Mouse (Mus musculus): ENCODE results near the gene Myl3. TPM values are rescaled to one million over a fixed set of nuclear protein-coding genes. Genes with fewer than 3 reads are reported as not detected.

Myl3 gene
- polyA plus RNA-seq, 1 experiment from 2014 or later: 0.11 TPM

DNA sequence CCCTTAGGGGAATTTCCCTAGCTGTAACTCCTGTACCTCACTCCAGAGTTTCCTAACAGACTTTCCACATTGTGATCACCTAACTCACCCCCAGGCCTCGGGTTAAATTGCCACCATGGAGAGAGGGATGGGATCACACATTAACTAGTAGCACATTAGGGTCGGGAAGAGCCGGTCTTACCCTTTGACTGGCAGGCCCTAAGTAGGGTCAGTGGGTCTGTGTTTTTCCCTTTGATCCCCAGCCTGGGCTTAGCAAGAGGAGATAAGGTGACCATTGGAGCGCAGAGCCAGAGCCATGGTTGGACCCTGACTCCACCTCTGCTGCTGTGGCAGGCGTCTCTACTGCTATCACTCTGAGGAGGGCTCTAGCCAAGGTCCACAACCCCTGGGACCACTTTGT lies 4.1 kb downstream of the Myl3 start:
- no peak for TF ChIP-seq CTCF (IDR thresholded peaks at IDR 0.05; ENCODE audit: low read depth)
- TF ChIP-seq EP300 (optimal IDR thresholded peaks at IDR 0.05): no peak
- no peak overlapping the region for H3K9ac ChIP-seq (ENCODE audit: low read length)

DNA sequence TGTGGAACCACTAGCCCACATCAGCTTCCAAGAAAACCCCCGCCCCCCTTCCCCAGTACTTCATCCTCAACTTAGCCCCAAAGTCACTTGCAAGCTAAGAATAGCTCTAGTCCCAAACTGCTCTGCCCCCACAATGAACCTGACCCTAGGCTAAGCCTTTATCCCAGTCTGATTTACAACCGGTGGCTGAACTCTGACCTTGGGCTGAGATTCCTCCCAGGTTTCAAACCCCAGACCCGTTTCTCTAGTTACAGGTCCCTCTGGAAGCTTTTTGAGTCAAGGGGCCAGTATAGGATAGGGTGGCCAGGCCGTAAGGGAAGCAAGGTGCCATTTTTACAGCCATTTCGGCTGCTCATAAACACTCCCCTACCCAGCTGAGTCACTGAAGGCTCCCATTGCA lies 4.6 kb downstream of the Myl3 start:
- H3K9ac ChIP-seq (ENCODE audit: low read length): no peak overlapping the region
- no peak for ATAC-seq (ENCODE audit: low FRiP score, low TSS enrichment)
- H3K36me3 ChIP-seq (ENCODE audit: control insufficient read depth, insufficient read depth, low read length): no peaks in the 10 kb centered on the region
- WGBS: 53% methylated on average over 5 of the region's 5 CpGs
- no peaks in the 10 kb centered on the region for H3K9me3 ChIP-seq (ENCODE audit: control insufficient read depth, low read length)
- no peaks in the 10 kb centered on the region for H3K4me1 ChIP-seq (replicated peaks; ENCODE audit: control insufficient read depth, insufficient read depth)
- DNase-seq (ENCODE audit: low spot score): no peak
- no peak overlapping the region for H3K4me2 ChIP-seq (replicated peaks; ENCODE audit: low read depth)
- H3K27me3 ChIP-seq (ENCODE audit: control insufficient read depth, insufficient read depth, low read length): no peaks in the 10 kb centered on the region; the same call in none of the 2 replicates
- no peak overlapping the region for H3K27ac ChIP-seq (replicated peaks)
- no peak overlapping the region for H3K4me3 ChIP-seq (ENCODE audit: low read depth, low read length)
- TF ChIP-seq EP300 (optimal IDR thresholded peaks at IDR 0.05) (no peak), CTCF (IDR thresholded peaks at IDR 0.05; ENCODE audit: low read depth) (no peak)

More for the DNA sequence above, 4.1 kb downstream of the Myl3 start:
- Histone ChIP-seq H3K36me3 (ENCODE audit: control insufficient read depth, insufficient read depth, low read length) (no peaks in the 10 kb centered on the region), H3K4me1 (replicated peaks; ENCODE audit: control insufficient read depth, insufficient read depth) (no peaks in the 10 kb centered on the region), H3K4me2 (replicated peaks; ENCODE audit: low read depth) (no peak overlapping the region), H3K27ac (replicated peaks) (no peak overlapping the region), H3K9me3 (ENCODE audit: control insufficient read depth, low read length) (no peaks in the 10 kb centered on the region), H3K4me3 (ENCODE audit: low read depth, low read length) (no peak overlapping the region), H3K27me3 (ENCODE audit: control insufficient read depth, insufficient read depth, low read length) (no peaks in the 10 kb centered on the region; the same call in none of the 2 replicates)
- ATAC-seq (ENCODE audit: low FRiP score, low TSS enrichment): no peak
- 55% methylated on average over 5 of the region's 5 CpGs for WGBS
- no peak for DNase-seq (ENCODE audit: low spot score)

DNA sequence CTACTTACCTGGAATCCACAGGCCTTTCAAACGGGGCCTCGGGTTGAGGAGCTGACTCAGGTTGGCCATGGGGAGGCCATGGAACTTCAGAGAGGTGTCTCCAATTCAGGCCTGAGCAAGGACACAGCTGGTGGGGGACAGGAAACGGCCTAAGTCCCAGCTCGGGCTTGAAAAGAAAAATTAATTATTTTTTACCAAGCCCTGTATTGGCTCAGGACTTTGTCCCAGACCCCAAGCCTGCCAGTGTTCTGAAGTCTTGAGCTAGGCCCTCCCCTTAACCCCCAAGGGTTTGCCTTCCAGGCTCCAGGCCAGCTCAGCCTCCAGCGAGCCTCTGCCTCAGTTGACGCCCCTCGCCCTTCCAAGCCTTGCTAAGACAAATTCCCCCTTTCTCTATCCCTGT lies 5.3 kb downstream of the Myl3 start, which contains the start of gene Pth1r:
TSS of gene Pth1r (minus strand) at position 185 of the 400 bp plus-strand sequence.
- H3K9ac ChIP-seq (ENCODE audit: low read length): no peak within 1 kb of the TSS

DNA sequence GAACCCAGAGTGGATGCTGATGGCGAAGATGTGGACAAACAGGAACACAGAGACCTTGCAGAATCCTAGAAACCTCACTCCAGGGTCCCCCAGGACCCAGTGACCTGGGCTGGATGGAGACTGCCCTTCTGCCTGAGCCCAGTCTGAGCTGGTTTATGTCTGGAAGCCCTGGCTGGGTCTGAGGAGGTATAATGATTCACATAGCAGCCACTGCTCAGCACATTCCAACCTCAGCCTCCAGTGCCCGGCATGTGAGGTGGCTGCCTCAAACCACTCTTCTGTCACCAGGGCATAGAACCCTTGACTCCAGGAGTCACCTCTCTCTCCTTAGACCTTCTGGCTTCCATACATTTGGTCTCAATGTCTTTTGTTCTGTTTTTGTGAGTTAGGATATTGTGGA lies 6.8 kb downstream of the Myl3 start:
- no peaks in the 10 kb centered on the region; the same call in none of the 2 replicates for H3K27me3 ChIP-seq (ENCODE audit: control insufficient read depth, insufficient read depth, low read length)
- H3K4me1 ChIP-seq (replicated peaks; ENCODE audit: control insufficient read depth, insufficient read depth): no peaks in the 10 kb centered on the region
- DNase-seq (ENCODE audit: low spot score) (no peak), ATAC-seq (ENCODE audit: low FRiP score, low TSS enrichment) (no peak)
- H3K4me3 ChIP-seq (ENCODE audit: low read depth, low read length): no peak overlapping the region
- no peak overlapping the region for H3K27ac ChIP-seq (replicated peaks)
- TF ChIP-seq EP300 (optimal IDR thresholded peaks at IDR 0.05) (no peak), CTCF (IDR thresholded peaks at IDR 0.05; ENCODE audit: low read depth) (no peak)
- no peak overlapping the region for H3K9ac ChIP-seq (ENCODE audit: low read length)
- 72% methylated on average over 2 of the region's 2 CpGs for WGBS
- no peak overlapping the region for H3K4me2 ChIP-seq (replicated peaks; ENCODE audit: low read depth)
- no peaks in the 10 kb centered on the region for H3K36me3 ChIP-seq (ENCODE audit: control insufficient read depth, insufficient read depth, low read length)
- no peaks in the 10 kb centered on the region for H3K9me3 ChIP-seq (ENCODE audit: control insufficient read depth, low read length)

More for the DNA sequence above, 5.3 kb downstream of the Myl3 start, which contains the start of gene Pth1r:
- Histone ChIP-seq H3K4me2 (replicated peaks; ENCODE audit: low read depth) (no peak within 1 kb of the TSS), H3K9me3 (ENCODE audit: control insufficient read depth, low read length) (no peaks in the 10 kb centered on the region), H3K27ac (replicated peaks) (no peak within 1 kb of the TSS), H3K4me3 (ENCODE audit: low read depth, low read length) (no peak within 1 kb of the TSS), H3K27me3 (ENCODE audit: control insufficient read depth, insufficient read depth, low read length) (no peaks in the 10 kb centered on the region; the same call in none of the 2 replicates), H3K36me3 (ENCODE audit: control insufficient read depth, insufficient read depth, low read length) (no peaks in the 10 kb centered on the region), H3K4me1 (replicated peaks; ENCODE audit: control insufficient read depth, insufficient read depth) (no peaks in the 10 kb centered on the region)
- ATAC-seq (ENCODE audit: low FRiP score, low TSS enrichment) (no peak), DNase-seq (ENCODE audit: low spot score) (no peak)
- TF ChIP-seq CTCF (IDR thresholded peaks at IDR 0.05; ENCODE audit: low read depth): no peak
- no peak for TF ChIP-seq EP300 (optimal IDR thresholded peaks at IDR 0.05)
- 64% methylated on average over 7 of the region's 7 CpGs for WGBS

DNA sequence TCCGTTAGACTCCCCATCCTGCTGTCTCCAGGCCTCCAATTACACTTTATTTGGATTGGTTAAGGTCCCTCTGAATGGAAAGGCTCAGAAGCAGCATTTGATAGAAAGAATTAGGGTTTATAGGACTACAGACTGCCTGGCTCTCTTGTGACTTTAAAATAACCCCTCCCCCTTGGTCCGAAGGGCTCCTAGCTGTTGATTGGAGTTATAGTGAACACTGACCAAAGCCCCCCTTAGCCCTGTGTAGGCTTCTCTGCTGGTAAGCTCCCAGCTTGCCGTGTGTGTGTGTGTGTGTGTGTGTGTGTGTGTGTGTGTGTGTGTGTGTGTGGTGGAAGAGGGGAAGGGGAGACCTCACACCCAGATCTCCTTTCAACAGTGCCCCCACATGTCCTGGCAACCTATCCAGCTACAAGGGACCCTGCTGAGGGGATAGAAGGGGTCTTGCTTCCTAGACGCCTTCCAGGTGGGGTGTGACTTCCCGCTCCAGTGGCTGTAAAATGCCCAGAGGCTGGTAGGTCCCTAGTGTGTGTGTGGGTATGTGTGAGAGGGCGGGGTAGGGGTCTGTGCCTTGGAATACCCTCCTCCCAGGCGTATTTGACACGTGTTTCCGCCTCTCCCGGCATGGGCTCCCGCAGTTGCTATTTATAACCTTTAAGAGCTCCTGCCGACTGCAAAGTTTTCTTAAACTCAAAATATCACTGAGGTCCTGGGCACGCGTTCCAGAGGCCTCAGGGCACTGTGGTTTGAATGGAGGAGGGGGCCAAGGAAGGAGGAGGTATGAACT lies 8.9 kb downstream of the Myl3 start:
- no peak overlapping the region for H3K4me3 ChIP-seq (ENCODE audit: low read depth, low read length)
- ATAC-seq (ENCODE audit: low FRiP score, low TSS enrichment) (no peak), DNase-seq (ENCODE audit: low spot score) (no peak)
- no peaks in the 10 kb centered on the region for H3K9me3 ChIP-seq (ENCODE audit: control insufficient read depth, low read length)
- H3K27ac ChIP-seq (replicated peaks): no peak overlapping the region
- no peak for TF ChIP-seq EP300 (optimal IDR thresholded peaks at IDR 0.05)
- no peak for TF ChIP-seq CTCF (IDR thresholded peaks at IDR 0.05; ENCODE audit: low read depth)
- no peak overlapping the region for H3K9ac ChIP-seq (ENCODE audit: low read length)
- H3K27me3 ChIP-seq (ENCODE audit: control insufficient read depth, insufficient read depth, low read length): no peaks in the 10 kb centered on the region
- H3K36me3 ChIP-seq (ENCODE audit: control insufficient read depth, insufficient read depth, low read length): no peaks in the 10 kb centered on the region
- no peaks in the 10 kb centered on the region for H3K4me1 ChIP-seq (replicated peaks; ENCODE audit: control insufficient read depth, insufficient read depth)
- no peak overlapping the region for H3K4me2 ChIP-seq (replicated peaks; ENCODE audit: low read depth)
- WGBS: 24% methylated on average over 14 of the region's 14 CpGs

DNA sequence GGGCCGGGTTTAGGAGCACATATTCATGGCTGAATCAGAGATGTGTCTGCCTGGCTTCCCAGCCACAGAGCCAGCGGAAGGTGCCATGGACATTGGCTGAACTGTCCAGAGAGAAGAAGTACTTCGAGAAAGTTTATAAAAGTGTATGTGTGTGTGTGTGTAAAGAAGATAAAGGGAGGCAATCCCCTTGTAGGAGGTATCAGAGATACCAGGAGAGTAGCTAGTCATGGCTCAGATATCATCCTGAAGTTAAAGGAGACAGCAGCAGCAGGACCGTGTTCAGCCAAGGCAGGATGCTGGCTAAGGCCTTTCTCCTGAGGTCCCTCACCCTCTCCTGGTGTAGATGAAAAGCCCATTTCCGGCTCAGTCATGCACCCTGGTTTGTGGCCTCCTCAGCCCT lies 9.8 kb downstream of the Myl3 start:
- Histone ChIP-seq H3K27me3 (ENCODE audit: control insufficient read depth, insufficient read depth, low read length) (no peaks in the 10 kb centered on the region), H3K4me3 (ENCODE audit: low read depth, low read length) (no peak overlapping the region), H3K36me3 (ENCODE audit: control insufficient read depth, insufficient read depth, low read length) (no peaks in the 10 kb centered on the region), H3K4me1 (replicated peaks; ENCODE audit: control insufficient read depth, insufficient read depth) (no peaks in the 10 kb centered on the region), H3K27ac (replicated peaks) (no peak overlapping the region), H3K4me2 (replicated peaks; ENCODE audit: low read depth) (no peak overlapping the region), H3K9ac (ENCODE audit: low read length) (no peak overlapping the region), H3K9me3 (ENCODE audit: control insufficient read depth, low read length) (no peaks in the 10 kb centered on the region)
- DNase-seq (ENCODE audit: low spot score): no peak
- 80% methylated on average over 5 of the region's 5 CpGs for WGBS
- no peak for ATAC-seq (ENCODE audit: low FRiP score, low TSS enrichment)
- no peak for TF ChIP-seq CTCF (IDR thresholded peaks at IDR 0.05; ENCODE audit: low read depth)
- no peak for TF ChIP-seq EP300 (optimal IDR thresholded peaks at IDR 0.05)

Data from stomach, postnatal 0 days (tissue).